Comparison of ENCODE assay signal across 13 mouse cellular contexts in genomic region chr2:31844729-31845136, GRCm38 (mm10). TPM values are rescaled to one million over a fixed set of nuclear protein-coding genes. Genes with fewer than 3 reads are reported as not detected.
DNase-seq lines count a peak whose midpoint lies in the region; ATAC-seq lines count a peak whose summit lies in the region.
"Had no signal": no experiment of that assay in that cellular context is flagged by ENCODE, and none has a peak within 500 bp of the region (broad histone marks: within the 10 kb centered on the region; RNA-seq: fewer than 3 reads in every experiment).

No protein-coding gene starts in this region.

- peaks cover 47% of the 10 kb centered on the region for H3K4me1 ChIP-seq in midbrain, embryonic 10.5 days
- H3K4me1 ChIP-seq in midbrain, embryonic 11.5 days (ENCODE audit: control insufficient read depth, insufficient read depth, low read length), result peaks cover 17% of the 10 kb centered on the region
- peaks cover 17% of the 10 kb centered on the region for H3K4me1 ChIP-seq in limb, embryonic 11.5 days (ENCODE audit: control insufficient read depth, insufficient read depth, low read length)
- H3K4me1 ChIP-seq in neural tube, embryonic 15.5 days, result peaks cover 35% of the 10 kb centered on the region

- WGBS in midbrain, embryonic 10.5 days, result 5% methylated on average over 10 of the region's 10 CpGs
- WGBS in midbrain, embryonic 11.5 days, result 5% methylated on average over 10 of the region's 10 CpGs
- WGBS in limb, embryonic 11.5 days, result under 1% methylated on average over 10 of the region's 10 CpGs
- 4% methylated on average over 10 of the region's 10 CpGs for WGBS in neural tube, embryonic 15.5 days

- peak overlapping the region; percentile 68 for H3K4me3 ChIP-seq in midbrain, embryonic 10.5 days
- H3K4me3 ChIP-seq in midbrain, embryonic 11.5 days (ENCODE audit: low read depth, low read length), result no peak overlapping the region
- H3K4me3 ChIP-seq in limb, embryonic 11.5 days (ENCODE audit: low read depth, low read length), result no peak overlapping the region
- peak overlapping the region; percentile 48 for H3K4me3 ChIP-seq in neural tube, embryonic 15.5 days (replicated peaks)

- no peaks in the 10 kb centered on the region for H3K36me3 ChIP-seq in midbrain, embryonic 10.5 days
- H3K36me3 ChIP-seq in midbrain, embryonic 11.5 days (ENCODE audit: control insufficient read depth, insufficient read depth, low read length), result no peaks in the 10 kb centered on the region
- no peaks in the 10 kb centered on the region for H3K36me3 ChIP-seq in limb, embryonic 11.5 days (ENCODE audit: control insufficient read depth, insufficient read depth, low read length)
- H3K36me3 ChIP-seq in neural tube, embryonic 15.5 days, result no peaks in the 10 kb centered on the region
- H3K36me3 ChIP-seq: lung, embryonic 15.5 days had no signal

- ATAC-seq in CD4-positive, CD25-positive, alpha-beta regulatory T cell, adult 4 months, result no peak
- ATAC-seq in midbrain, embryonic 11.5 days (ENCODE audit: low FRiP score), result no peak
- no peak for ATAC-seq in limb, embryonic 11.5 days (ENCODE audit: insufficient number of reproducible peaks, low FRiP score, low TSS enrichment, low read depth)
- ATAC-seq in neural tube, embryonic 15.5 days (ENCODE audit: low FRiP score), result no peak

- peaks cover 83% of the 10 kb centered on the region for H3K27me3 ChIP-seq in midbrain, embryonic 10.5 days (ENCODE audit: low read depth, poor library complexity, severe bottlenecking)
- H3K27me3 ChIP-seq in midbrain, embryonic 11.5 days (ENCODE audit: control insufficient read depth, insufficient read depth, low read length), result peaks cover 40% of the 10 kb centered on the region
- peaks cover 38% of the 10 kb centered on the region for H3K27me3 ChIP-seq in limb, embryonic 11.5 days (ENCODE audit: control insufficient read depth, insufficient read depth, low read length)
- peaks cover 56% of the 10 kb centered on the region for H3K27me3 ChIP-seq in neural tube, embryonic 15.5 days (replicated peaks)

- no peaks in the 10 kb centered on the region for H3K9me3 ChIP-seq in midbrain, embryonic 10.5 days (replicated peaks)
- H3K9me3 ChIP-seq in midbrain, embryonic 11.5 days (ENCODE audit: control insufficient read depth, low read length), result no peaks in the 10 kb centered on the region
- no peaks in the 10 kb centered on the region for H3K9me3 ChIP-seq in limb, embryonic 11.5 days (ENCODE audit: control insufficient read depth, low read length)
- H3K9me3 ChIP-seq in neural tube, embryonic 15.5 days (replicated peaks), result no peaks in the 10 kb centered on the region
- H3K9me3 ChIP-seq: lung, embryonic 15.5 days had no signal

- H3K27ac ChIP-seq in midbrain, embryonic 10.5 days (replicated peaks), result no peak overlapping the region
- no peak overlapping the region for H3K27ac ChIP-seq in midbrain, embryonic 11.5 days (ENCODE audit: low read depth, low read length)
- no peak overlapping the region for H3K27ac ChIP-seq in limb, embryonic 11.5 days (replicated peaks; ENCODE audit: low read depth, low read length)
- no peak overlapping the region for H3K27ac ChIP-seq in neural tube, embryonic 15.5 days (replicated peaks)
- H3K27ac ChIP-seq: left cerebral cortex, adult 2 months; lung, embryonic 15.5 days had no signal

- peak; percentile 22 for DNase-seq in CD4-positive, CD25-positive, alpha-beta regulatory T cell, adult 2 months (ENCODE audit: low read depth, low spot score)
- DNase-seq in midbrain, embryonic 10.5 days (ENCODE audit: low spot score), result no peak
- no peak for DNase-seq in midbrain, embryonic 11.5 days (ENCODE audit: low spot score, missing footprints)
- DNase-seq in limb, embryonic 11.5 days (ENCODE audit: low spot score), result peak; percentile 37
- no peak for DNase-seq in adrenal gland, postnatal 10 days
- DNase-seq in right cerebral cortex, postnatal 4 days, result no peak
- DNase-seq: kidney, adult 9 months had no signal

- no peak overlapping the region for H3K4me2 ChIP-seq in midbrain, embryonic 11.5 days
- no peak overlapping the region for H3K4me2 ChIP-seq in limb, embryonic 11.5 days (ENCODE audit: low read depth, severe bottlenecking)
- peak overlapping the region; percentile 97 for H3K4me2 ChIP-seq in neural tube, embryonic 15.5 days

- no peak overlapping the region for H3K9ac ChIP-seq in midbrain, embryonic 11.5 days (ENCODE audit: low read length)
- no peak overlapping the region for H3K9ac ChIP-seq in limb, embryonic 11.5 days (ENCODE audit: low read length)
- no peak overlapping the region for H3K9ac ChIP-seq in neural tube, embryonic 15.5 days (replicated peaks)

RNA-seq across cellular contexts. Expression of gene Fibcd1, which starts 1.1 kb away (rescaled TPM):
- under 1 TPM; 0.24 to 0.44 TPM for polyA plus RNA-seq in CD4-positive, CD25-positive, alpha-beta regulatory T cell, adult 4 months (2017; shearing (Covaris generic))
- polyA plus RNA-seq in midbrain, embryonic 10.5 days (2016; fragmentation: Nextera tagmentation; extraction: Ambion mirVana), result 1.2 and 1.5 TPM in 2 replicates
- 0.83 and 1.7 TPM in 2 replicates for polyA plus RNA-seq in midbrain, embryonic 11.5 days (2014; fragmentation: Nextera tagmentation; extraction: Ambion mirVana)
- polyA plus RNA-seq in limb, embryonic 11.5 days (2014; fragmentation: Nextera tagmentation; extraction: Ambion mirVana), result 0.03 TPM in 1 of 2 replicates, not detected in the other
- 4.9 and 6.4 TPM in 2 replicates for polyA plus RNA-seq in neural tube, embryonic 15.5 days (2015; fragmentation: Nextera tagmentation; extraction: Ambion mirVana)
- total RNA-seq in adrenal gland, postnatal 10 days (2021), result under 1 TPM; 0.27 to 0.39 TPM
- total RNA-seq: heart, adult 8-10 months had no signal
- polyA plus RNA-seq: lung, embryonic 15.5 days; stomach, embryonic 14.5 days had no signal

RNA-seq across cellular contexts. Expression of gene Qrfp, which starts 34.4 kb away (rescaled TPM):
- polyA plus RNA-seq in CD4-positive, CD25-positive, alpha-beta regulatory T cell, adult 4 months (2017; shearing (Covaris generic)), result under 1 TPM; 0.11 to 0.20 TPM
- polyA plus RNA-seq in midbrain, embryonic 10.5 days (2016; fragmentation: Nextera tagmentation; extraction: Ambion mirVana), result 0.05 and 0.17 TPM in 2 replicates
- 0.06 and 0.11 TPM in 2 replicates for polyA plus RNA-seq in midbrain, embryonic 11.5 days (2014; fragmentation: Nextera tagmentation; extraction: Ambion mirVana)
- 0.09 and 0.31 TPM in 2 replicates for polyA plus RNA-seq in limb, embryonic 11.5 days (2014; fragmentation: Nextera tagmentation; extraction: Ambion mirVana)
- polyA plus RNA-seq in neural tube, embryonic 15.5 days (2015; fragmentation: Nextera tagmentation; extraction: Ambion mirVana), result 0.23 TPM in 1 of 2 replicates, not detected in the other
- not detected for total RNA-seq in adrenal gland, postnatal 10 days (2021)
- total RNA-seq: heart, adult 8-10 months; left cerebral cortex, adult 2 months had no signal

RNA-seq across cellular contexts. Expression of gene Lamc3, which starts 42.4 kb away (rescaled TPM):
- polyA plus RNA-seq in CD4-positive, CD25-positive, alpha-beta regulatory T cell, adult 4 months (2017; shearing (Covaris generic)), result not detected
- 12.3 and 15.7 TPM in 2 replicates for polyA plus RNA-seq in midbrain, embryonic 10.5 days (2016; fragmentation: Nextera tagmentation; extraction: Ambion mirVana)
- polyA plus RNA-seq in midbrain, embryonic 11.5 days (2014; fragmentation: Nextera tagmentation; extraction: Ambion mirVana), result 7.7 and 9.6 TPM in 2 replicates
- 0.13 and 0.17 TPM in 2 replicates for polyA plus RNA-seq in limb, embryonic 11.5 days (2014; fragmentation: Nextera tagmentation; extraction: Ambion mirVana)
- polyA plus RNA-seq in neural tube, embryonic 15.5 days (2015; fragmentation: Nextera tagmentation; extraction: Ambion mirVana), result 4.1 and 4.2 TPM in 2 replicates
- 10 to 100 TPM; 11.3 to 11.4 TPM for total RNA-seq in adrenal gland, postnatal 10 days (2021)

Comparison
In these comparisons a context has a peak if more than half of its experiments do, and no peak if none do; other contexts are left out.
1. H3K4me3 ChIP-seq: peak in midbrain, embryonic 10.5 days (single experiment) and neural tube, embryonic 15.5 days (single experiment); none in midbrain, embryonic 11.5 days (single experiment) and limb, embryonic 11.5 days (single experiment).
2. DNase-seq: peak in CD4-positive, CD25-positive, alpha-beta regulatory T cell, adult 2 months (single experiment) and limb, embryonic 11.5 days (single experiment); none in midbrain, embryonic 10.5 days (single experiment), midbrain, embryonic 11.5 days (single experiment), adrenal gland, postnatal 10 days (single experiment) and right cerebral cortex, postnatal 4 days (single experiment).